Mouse (Mus musculus) ovary, postnatal 36 days (tissue): ENCODE data around the gene Dagla.

Experiments
- DNase-seq: peaks from one replicate; pipeline ENCODE4 v3.0.0; 2022; ENCODE audit warnings: low spot score, mixed read lengths

The Dagla gene

DNA sequence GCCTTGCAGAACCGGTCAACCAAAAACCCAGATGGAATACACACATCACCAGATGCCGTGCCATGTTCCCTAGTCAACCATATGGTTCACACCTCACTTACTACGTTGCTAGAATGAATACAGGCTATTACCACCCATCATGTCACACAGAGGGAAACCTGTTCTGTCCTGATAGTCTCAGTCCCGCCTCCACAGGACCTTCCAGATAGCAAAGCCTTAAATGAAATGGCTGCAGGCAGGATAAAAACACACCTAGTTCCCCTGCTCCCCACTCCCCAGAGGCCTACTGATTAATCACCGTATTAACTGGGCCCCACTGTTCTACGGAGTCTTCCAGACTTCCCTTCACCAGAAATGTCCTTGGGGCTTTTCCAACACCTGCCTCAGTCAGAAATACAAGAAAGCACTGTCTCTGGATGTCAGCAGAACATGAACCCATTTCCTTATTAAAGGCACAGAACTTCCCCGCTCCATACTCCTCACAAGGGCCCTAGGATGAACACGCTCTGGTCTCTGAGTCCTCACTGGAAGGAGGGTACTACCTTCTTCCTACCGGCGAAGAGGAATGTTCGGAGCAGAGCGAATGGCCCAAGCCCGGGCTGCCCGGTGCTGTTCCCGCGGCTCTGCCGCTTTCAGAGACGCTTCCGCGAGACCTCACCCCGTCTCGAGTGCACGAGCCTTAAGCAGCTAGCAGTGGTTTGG lies 101.4 kb downstream of the Dagla start:
- no peak for DNase-seq

DNA sequence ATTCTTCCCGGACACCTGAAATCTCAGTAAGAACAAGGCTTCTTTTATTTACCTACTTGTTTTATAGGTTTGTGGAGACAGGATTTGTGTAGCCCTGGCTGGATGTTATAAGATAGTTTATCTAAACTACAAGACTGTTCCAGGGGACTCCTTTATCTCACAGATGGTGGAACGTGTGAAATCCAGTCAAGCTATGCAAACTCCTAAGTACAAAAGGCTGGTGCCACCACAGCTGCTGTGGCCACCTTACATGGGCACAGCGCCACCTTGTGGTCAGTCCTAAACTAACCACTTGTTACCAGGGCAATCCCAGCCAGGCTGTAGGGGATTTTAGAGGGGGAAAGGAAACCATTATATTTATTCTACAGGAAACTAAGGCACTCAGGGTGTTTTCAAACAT lies 106.0 kb downstream of the Dagla start:
- peak; percentile 74 for DNase-seq

DNA sequence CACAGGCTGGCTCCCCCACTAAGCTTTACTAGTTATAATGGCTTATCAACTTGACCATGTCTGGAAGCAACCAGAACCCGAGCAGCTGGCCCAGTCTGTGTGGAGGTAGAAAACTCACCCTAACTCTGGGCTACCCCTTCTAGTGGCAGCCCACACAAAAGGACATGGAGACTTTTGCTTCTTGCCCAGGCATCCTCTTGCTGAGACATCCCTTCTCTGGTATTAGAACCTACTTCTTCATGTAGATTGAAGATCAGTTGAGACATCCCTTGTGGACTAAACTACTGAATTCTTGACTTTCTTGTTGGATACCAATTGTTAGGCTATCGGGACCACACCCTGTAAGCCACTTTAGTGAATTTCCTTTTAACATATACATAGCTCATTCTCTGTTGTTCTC lies 106.4 kb downstream of the Dagla start:
- DNase-seq: no peak

DNA sequence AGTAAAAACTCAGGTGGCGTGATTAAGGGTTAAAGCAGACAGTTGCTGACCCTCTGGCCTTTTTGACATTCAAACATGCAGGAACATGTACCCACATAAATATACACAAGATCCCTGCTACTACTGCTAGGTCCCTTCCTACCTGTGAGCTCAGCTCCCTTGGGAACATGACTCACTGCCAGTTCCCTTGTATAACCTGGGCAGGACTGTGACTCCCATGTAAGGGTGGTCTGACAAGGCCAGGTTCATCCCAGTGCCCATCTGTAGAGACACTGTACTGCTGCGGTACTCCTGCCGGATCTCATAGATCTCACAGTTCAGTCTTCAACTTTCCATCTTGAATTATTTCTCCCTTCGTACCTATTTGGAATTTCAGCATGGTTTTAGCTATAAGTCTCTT lies 107.5 kb downstream of the Dagla start:
- no peak for DNase-seq
